Mouse (Mus musculus): Measurements from ENCODE around the gene Rpl37a.

The Rpl37a gene

GRCm38 (mm10) chr1:72738946-72739680 lies 28.0 kb downstream of the Rpl37a start:
- DNase-seq (ENCODE audit: low spot score) = no peak

GRCm38 (mm10) chr1:72739681-72740063 lies 28.6 kb downstream of the Rpl37a start:
- DNase-seq (ENCODE audit: low spot score) = no peak

GRCm38 (mm10) chr1:72741406-72741805 lies 30.3 kb downstream of the Rpl37a start:
- no peak for DNase-seq (ENCODE audit: low spot score)

- no peak for DNase-seq (ENCODE audit: low spot score)
Observed at GRCm38 (mm10) chr1:72744816-72745506, 33.9 kb downstream of the Rpl37a start.

GRCm38 (mm10) chr1:72746382-72746781 lies 35.3 kb downstream of the Rpl37a start:
- DNase-seq (ENCODE audit: low spot score) = no peak

GRCm38 (mm10) chr1:72751371-72751781 lies 40.3 kb downstream of the Rpl37a start:
- no peak for DNase-seq (ENCODE audit: low spot score)

GRCm38 (mm10) chr1:72753211-72753610 lies 42.1 kb downstream of the Rpl37a start:
- no peak for DNase-seq (ENCODE audit: low spot score)

- DNase-seq (ENCODE audit: low spot score) = no peak
Observed at GRCm38 (mm10) chr1:72755227-72755626, 44.1 kb downstream of the Rpl37a start.

GRCm38 (mm10) chr1:72755801-72756200 lies 44.7 kb downstream of the Rpl37a start:
- no peak for DNase-seq (ENCODE audit: low spot score)

GRCm38 (mm10) chr1:72759758-72760157 lies 48.7 kb downstream of the Rpl37a start:
- no peak for DNase-seq (ENCODE audit: low spot score)

Measured in yolk sac, embryonic 10.5 days (tissue).